Mouse (Mus musculus): ENCODE results near the gene Tut7.

- no peak for TF ChIP-seq CTCF (IDR thresholded peaks at IDR 0.05; ENCODE audit: low read depth)
- no peak for TF ChIP-seq EP300 (IDR thresholded peaks at IDR 0.05; ENCODE audit: low read depth)
These were observed 21.9 kb downstream of the Tut7 start for GRCm38 (mm10) chr13:59801000-59801399.

All from liver, embryonic 14.5 days (tissue).